Mouse (Mus musculus): Measurements from ENCODE around the gene Shisa7.
"Not testable (repeated sequence)": the region's sequence is repeated elsewhere in the genome, so short reads cannot be mapped to it uniquely, and the experiment has no call there.

Gene Shisa7

DNA sequence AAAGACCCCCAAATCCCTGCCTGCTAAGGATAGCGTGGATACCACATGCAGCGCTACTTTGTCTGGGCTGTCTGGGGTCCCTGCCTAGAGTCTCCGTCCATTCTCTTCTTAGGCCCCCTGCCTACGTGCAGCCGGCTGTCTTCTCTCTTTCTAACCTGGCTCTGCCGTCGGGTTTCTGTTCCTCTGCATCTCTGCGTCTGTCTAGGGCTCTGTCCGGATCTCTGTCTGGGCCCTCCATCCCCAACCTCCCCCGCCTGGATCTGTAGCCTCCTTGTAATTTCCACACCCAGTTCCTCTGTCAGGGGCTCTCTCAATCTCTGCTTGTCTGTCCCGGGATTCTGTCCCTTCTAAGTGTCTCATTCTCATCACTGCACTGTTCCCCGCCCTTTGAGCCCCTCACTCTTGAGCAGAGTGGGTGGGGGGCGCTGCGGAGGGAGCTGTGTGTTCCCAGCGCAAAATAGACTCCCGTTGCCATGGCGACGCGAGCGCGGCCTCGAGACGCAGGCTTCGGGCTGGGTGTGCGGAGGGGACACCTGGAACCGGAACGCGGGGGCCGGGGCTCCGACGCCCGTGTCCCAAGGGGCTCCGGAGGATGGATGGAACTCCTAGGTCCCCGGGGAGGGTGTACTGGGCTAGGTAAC lies 772 bp downstream of the Shisa7 start:
- DNase-seq, result peak; percentile 78 to 83

DNA sequence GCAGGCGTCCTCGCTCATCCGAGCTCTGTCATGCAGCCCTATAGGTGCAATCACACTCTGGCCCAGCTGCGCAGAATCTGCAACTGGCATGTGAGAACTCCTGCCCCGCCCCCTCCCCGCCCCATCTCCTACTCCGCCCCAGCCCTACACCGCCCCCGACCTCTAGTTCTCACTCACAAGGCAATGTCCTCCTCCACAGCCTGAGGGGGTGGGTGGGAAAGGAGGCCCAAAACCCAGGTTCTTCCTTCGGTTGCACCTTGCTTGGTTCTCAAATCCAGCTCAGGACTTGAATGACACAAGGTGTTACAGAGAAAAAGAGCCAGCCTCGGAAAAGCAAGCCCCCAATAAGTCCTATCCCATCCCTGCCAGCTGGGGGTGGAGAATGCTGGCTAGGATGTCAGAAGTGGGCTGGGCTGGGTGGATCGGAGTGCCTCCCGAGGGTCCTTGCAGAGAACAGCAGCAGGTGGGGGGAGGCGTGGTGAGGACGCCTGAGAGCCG lies 1.8 kb downstream of the Shisa7 start:
- peak; percentile 24 to 31 for DNase-seq

- no peak for DNase-seq
Observed at GRCm38 (mm10) chr7:4842077-4842476, 2.4 kb downstream of the Shisa7 start.

GRCm38 (mm10) chr7:4837639-4838038 lies 6.9 kb downstream of the Shisa7 start:
- peak; percentile 34 for DNase-seq

DNA sequence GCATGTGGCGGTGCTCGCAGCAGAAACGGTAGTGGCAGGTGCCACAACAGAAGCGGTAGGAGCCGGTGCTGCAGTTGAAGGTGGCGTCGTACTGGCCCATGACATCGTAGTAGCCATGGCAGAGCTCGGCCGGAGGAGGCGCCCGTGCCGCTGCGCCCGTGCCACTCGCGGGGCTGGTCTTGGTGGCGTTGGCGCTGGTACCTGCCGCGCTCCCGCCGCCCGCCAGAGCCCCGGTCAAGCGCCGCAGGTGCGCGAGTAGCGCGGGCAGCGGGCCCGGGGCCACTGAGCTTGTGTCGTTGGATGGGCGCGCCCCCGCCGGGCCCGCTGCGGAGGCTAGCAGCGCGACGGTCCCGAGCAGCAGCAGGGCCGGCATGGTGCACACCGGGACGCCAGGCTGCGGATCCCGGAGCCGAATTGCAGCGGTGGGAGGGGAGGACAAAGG lies 8.1 kb downstream of the Shisa7 start:
- DNase-seq, result peak; percentile 87 to 90

DNA sequence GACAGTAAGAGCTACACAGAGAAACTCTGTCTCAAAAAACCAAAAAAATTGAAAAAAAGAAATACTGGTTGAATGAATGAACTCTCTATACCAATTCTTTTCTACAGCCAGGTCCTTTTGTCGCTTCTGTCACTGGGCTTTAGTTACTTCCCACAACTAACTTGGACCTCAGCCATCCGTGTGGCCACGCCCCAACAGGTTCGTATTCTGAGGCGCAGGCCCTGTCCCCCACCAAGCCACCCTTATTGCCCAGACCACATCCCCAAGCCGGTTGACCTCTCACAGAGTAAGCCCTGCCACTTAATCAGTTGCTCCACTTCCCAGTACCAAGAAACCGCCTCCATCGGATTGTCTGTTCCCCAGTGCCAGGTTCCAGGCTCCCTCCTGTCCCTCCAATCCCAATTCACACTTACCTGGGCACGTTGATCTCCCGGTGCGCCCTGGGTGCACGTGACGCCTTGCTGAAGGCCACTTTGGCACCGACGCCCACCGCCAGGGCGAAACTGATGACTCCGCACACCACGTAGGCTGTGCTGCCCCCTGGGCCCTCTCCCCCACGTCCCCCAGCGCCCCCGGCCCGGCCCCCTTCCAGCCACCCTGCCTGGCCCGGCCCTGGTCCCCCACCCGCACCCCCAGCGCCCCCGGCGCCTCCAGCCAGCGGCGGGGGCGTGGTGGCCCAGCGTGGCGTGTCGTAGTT lies 8.7 kb downstream of the Shisa7 start:
- peak in 1 of 2 experiments; percentile 38 for DNase-seq

GRCm38 (mm10) chr7:4830476-4830875 lies 14.0 kb downstream of the Shisa7 start:
- DNase-seq, result no peak

DNA sequence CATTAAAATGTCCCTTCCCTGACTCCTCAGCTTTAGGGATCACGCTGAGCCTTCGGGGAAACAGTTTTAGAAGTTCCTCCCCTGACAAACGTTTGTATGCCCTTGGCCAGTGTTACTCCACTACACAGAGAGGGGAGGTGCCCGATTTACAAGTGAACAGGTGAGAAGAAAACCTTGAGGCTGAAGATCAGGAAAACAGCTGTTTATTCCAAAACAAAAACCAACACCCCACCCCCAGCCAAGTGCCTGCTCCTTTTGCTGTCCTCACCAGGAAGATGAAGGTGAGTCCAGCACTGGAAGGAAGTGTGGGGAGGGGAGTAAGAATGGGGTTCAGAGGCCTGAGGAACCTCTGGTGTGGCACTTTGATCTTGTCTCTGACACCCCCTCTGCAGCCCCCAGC lies 19.1 kb downstream of the Shisa7 start:
- no peak for DNase-seq

DNA sequence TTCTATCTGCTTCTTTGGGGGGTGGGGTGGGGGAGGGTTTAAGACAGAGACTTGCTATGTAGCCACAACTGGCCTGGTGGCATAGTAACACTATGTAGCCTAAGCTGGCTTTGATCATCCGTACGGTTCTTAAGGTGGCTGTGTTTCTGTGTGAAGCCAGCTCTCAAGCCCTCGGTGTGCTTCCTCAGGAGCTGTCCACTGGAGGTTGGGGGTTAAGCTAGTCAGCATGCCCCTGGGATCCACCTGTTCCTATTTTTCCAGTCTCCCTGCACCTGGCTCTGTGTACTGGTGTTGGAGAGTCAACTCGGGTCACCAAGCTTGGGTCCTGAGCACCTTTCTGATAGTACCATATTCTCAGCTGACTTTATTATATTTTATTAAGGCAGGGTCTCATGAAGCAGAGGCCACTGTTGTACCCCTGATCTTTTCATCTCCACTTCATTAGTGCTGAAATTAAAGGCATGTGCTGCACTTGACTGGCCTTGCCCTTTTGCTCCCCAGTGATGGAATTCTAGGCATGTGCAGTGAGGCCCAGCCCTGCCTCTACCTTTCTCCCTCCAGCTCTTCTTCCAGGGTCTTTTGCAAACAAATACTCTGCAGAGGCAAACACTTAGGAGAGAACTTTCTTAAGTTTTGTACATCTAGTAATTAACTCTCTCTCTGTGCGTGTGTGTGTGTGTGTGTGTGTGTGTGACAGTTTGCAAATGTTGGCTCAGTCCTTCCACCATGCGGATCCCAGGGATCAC lies 22.2 kb downstream of the Shisa7 start:
- no peak for DNase-seq

DNA sequence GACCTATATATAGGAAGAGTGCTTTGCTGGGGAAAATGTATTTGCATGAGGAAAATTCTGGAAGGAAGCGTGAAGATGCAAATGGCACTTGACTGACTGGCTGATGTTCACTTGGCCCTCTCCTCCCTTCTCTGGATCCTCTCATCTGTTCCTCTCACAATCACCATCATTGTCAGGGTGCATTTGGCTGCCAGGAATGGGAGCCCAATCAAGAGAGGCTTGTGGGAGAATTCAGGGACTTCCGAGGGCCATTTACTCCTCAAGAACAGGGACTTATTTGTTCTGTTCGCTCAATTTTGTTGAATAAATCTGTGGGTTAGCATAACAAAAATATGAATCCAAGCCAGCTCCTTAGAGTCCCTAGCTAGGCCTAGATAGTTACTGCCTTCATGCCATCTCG lies 22.8 kb downstream of the Shisa7 start:
- DNase-seq, result no peak

DNA sequence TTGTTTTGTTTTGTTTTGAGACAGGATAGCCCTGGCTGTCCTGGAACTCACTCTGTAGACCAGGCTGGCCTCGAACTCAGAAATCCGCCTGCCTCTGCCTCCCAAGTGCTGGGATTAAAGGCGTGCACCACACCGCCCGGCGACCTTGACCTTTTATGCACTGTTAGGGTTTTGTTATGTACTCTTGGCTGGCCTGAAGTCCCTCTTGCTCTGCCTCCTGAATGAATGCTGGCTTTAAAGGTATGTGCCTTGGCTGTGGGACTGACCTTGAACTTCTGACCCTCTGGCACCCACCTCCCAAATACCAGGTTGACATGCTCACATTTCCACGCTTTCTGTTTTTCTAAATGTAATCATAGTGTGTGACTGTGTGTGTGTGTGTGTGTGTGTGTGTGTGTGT lies 23.6 kb downstream of the Shisa7 start:
- DNase-seq, result not testable (repeated sequence)

GRCm38 (mm10) chr7:4816559-4816958 lies 27.9 kb downstream of the Shisa7 start:
- no peak for DNase-seq

DNA sequence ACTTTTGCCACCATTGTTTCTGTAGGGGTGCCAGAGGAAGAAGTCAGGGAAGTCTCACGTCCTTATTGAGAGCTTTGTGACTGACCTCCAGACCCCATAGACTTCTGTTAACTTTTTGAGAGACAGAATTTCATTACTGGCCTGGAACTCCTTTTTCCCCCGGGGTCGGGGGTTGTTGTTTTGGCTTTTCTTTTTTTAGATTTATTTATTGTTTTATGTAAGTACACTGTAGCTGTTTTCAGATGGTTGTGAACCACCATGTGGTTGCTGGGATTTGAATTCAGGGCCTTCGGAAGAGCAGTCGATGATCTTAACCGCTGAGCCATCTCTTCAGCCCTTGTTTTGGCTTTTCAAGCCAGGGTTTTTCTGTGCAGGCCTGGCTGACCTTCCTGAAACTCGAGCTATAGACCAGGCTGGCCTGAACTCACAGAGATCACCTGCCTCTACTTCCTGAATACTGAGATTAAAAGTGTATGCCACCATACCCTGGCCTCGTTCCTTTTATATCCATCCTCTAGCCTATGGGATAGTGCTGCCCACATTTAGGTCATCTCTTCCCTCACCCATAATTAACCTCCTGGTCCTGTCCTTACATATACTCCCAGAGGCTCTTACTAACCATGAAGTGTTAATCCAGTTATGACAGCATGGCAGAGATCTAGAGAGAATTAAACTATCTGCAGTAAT lies 31.2 kb downstream of the Shisa7 start:
- no peak for DNase-seq

GRCm38 (mm10) chr7:4812303-4813104 lies 32.0 kb downstream of the Shisa7 start, which contains the start of gene Ube2s:
Gene Ube2s, minus strand, starts transcription at chr7:4812590.
- peak; percentile 99 to 100 for DNase-seq

GRCm38 (mm10) chr7:4811842-4812302 lies 32.6 kb downstream of the Shisa7 start:
- DNase-seq, result peak in 1 of 2 experiments; percentile 57

DNA sequence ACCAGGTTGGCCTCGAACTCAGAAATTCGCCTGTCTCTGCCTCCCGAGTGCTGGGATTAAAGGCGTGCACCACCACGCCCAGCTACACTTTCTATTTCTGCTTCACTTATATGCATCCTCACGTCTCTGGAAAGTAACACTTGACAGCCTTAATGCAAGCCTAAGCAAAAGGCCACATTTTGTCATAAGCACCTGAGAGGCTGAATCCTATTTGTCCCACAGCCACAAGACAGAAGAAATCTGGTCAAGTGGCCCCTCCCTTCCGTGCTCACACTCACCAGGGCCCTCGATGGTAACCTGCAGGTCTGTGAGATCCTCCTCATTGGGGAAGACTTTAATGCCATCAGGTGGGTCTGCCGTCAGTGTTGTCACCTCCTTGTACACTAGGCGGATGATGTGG lies 33.4 kb downstream of the Shisa7 start:
- DNase-seq, result not testable (repeated sequence)

DNA sequence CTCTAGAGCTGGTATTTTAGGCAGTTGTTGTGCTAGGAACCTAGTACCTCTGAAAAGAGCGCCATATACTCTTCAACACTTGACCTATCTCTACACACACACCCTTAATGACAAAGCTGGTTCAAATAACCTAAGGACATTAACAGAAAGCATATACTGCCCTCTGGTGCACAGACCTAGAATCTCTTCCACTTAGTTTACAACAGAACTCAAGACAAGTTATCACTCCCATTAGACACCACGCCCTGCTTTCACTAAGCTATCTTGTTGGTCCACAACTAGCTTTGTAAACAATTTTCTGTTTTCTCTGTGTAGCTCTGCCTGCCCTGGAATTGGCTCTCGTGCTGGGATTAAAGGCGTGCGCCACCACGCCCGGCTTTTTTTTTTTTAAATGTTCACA lies 37.8 kb downstream of the Shisa7 start:
- peak; percentile 62 to 71 for DNase-seq

GRCm38 (mm10) chr7:4802247-4802646 lies 42.2 kb downstream of the Shisa7 start:
- DNase-seq, result no peak

- DNase-seq, result peak; percentile 48 to 62
Observed at GRCm38 (mm10) chr7:4795767-4796433, 48.6 kb downstream of the Shisa7 start.

DNA sequence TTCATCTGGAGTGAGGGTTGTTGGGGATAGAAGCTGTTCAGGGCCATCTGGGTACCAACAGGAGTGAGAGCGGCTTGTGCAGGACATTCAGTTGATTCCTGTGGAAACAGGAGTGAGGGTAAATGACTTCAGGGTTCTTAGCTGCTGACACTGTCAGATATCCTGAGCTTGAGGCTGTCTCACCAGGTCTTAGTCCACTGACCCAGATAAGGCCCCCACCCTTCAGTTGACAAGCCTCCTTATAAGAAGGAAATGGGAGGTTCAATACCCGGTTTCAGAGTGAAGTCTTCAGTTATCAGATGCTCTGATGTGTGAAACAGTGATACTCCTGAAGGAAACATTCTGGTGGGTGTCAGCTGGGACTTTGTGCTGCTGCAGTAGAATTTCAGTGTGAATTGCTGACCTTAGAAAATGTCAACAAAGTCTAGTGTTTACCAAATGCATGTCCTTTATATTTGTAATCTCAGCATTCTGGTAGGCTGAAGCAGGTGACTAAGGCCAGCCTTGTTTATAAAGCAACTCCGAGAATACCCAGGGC lies 49.8 kb downstream of the Shisa7 start:
- no peak for DNase-seq

DNA sequence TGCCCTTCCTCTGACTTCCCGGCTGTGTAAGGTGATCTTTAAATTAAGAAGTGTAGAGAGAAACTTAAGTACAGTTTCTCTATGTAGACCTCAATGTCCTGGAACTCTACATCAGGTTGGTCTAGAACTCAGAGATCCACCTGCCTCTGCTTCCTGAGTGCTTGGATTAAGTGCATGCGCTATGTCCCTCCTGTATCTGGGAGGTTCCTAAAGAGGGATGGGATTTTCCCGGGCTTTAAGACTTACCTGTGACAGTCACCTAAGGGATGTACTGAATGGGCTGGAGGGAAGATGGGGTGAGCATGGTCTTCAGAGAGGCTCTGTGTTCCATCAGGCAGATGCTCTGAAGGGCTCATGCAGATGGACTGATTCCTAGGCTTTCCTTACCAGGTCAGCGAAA lies 50.8 kb downstream of the Shisa7 start:
- DNase-seq, result no peak

Data from cerebellum, postnatal 10 days (tissue).